Mouse (Mus musculus): Measurements from ENCODE around the gene Kctd13. TPM values are rescaled to one million over a fixed set of nuclear protein-coding genes. Genes with fewer than 3 reads are reported as not detected.

Gene Kctd13
- polyA plus RNA-seq (2014; fragmentation: Nextera tagmentation; extraction: Ambion mirVana): 26.5 and 28.8 TPM in 2 replicates

- no peaks in the 10 kb centered on the region for H3K27me3 ChIP-seq (ENCODE audit: control insufficient read depth, insufficient read depth, low read length)
- peak within 1 kb of the TSS; percentile 96 for H3K4me2 ChIP-seq (ENCODE audit: low read depth, low read length, severe bottlenecking)
- peaks cover 2% of the 10 kb centered on the region; the same call in 1 of the 2 replicates for H3K4me1 ChIP-seq (replicated peaks; ENCODE audit: control insufficient read depth, insufficient read depth, low read length)
- peak within 1 kb of the TSS; percentile 84 for H3K4me3 ChIP-seq (ENCODE audit: low read depth, low read length)
- peak within 1 kb of the TSS; percentile 41; the same call in 1 of the 2 replicates for H3K27ac ChIP-seq (ENCODE audit: low read depth, low read length)
- peak; percentile 95 for DNase-seq (ENCODE audit: low spot score)
- no peaks in the 10 kb centered on the region for H3K36me3 ChIP-seq (ENCODE audit: control insufficient read depth, insufficient read depth, low read length)
- peak; percentile 97 for ATAC-seq (replicated peaks; ENCODE audit: low FRiP score)
- WGBS: 5% methylated on average over 56 of the region's 56 CpGs
- peak within 1 kb of the TSS; percentile 84 for H3K9ac ChIP-seq (ENCODE audit: low read length)
- H3K9me3 ChIP-seq (ENCODE audit: control insufficient read depth, low read length): no peaks in the 10 kb centered on the region
Measured at GRCm38 (mm10) chr7:126928384-126929037, at the start of gene Kctd13. TSS of gene Kctd13 (plus strand) at chr7:126928879.

- no peak for ATAC-seq (replicated peaks; ENCODE audit: low FRiP score)
- WGBS: 83% methylated on average over 6 of the region's 6 CpGs
- H3K27me3 ChIP-seq (ENCODE audit: control insufficient read depth, insufficient read depth, low read length): no peaks in the 10 kb centered on the region
- H3K9me3 ChIP-seq (ENCODE audit: control insufficient read depth, low read length): no peaks in the 10 kb centered on the region
- H3K4me3 ChIP-seq (ENCODE audit: low read depth, low read length): no peak overlapping the region
- H3K9ac ChIP-seq (ENCODE audit: low read length): peak overlapping the region; percentile 6
- H3K27ac ChIP-seq (ENCODE audit: low read depth, low read length): no peak overlapping the region
- H3K4me2 ChIP-seq (ENCODE audit: low read depth, low read length, severe bottlenecking): peak overlapping the region; percentile 100; the same call in 1 of the 2 replicates
- H3K4me1 ChIP-seq (replicated peaks; ENCODE audit: control insufficient read depth, insufficient read depth, low read length): peaks cover 15% of the 10 kb centered on the region
- peaks cover 26% of the 10 kb centered on the region for H3K36me3 ChIP-seq (ENCODE audit: control insufficient read depth, insufficient read depth, low read length)
- no peak for DNase-seq (ENCODE audit: low spot score)
Measured at GRCm38 (mm10) chr7:126881040-126881439, 47.6 kb upstream of the Kctd13 start.

- peak; percentile 63 for DNase-seq (ENCODE audit: low spot score)
- no peak for ATAC-seq (replicated peaks; ENCODE audit: low FRiP score)
Measured at GRCm38 (mm10) chr7:126883731-126884181, 44.9 kb upstream of the Kctd13 start.

GRCm38 (mm10) chr7:126884286-126885164 is 44.2 kb upstream of the Kctd13 start, which contains the start of gene Taok2:
TSS of gene Taok2 (minus strand) at chr7:126884703.
- Histone ChIP-seq H3K4me2 (ENCODE audit: low read depth, low read length, severe bottlenecking) (peak within 1 kb of the TSS; percentile 100), H3K4me3 (ENCODE audit: low read depth, low read length) (peak within 1 kb of the TSS; percentile 78), H3K9ac (ENCODE audit: low read length) (peak within 1 kb of the TSS; percentile 89), H3K27ac (ENCODE audit: low read depth, low read length) (peak within 1 kb of the TSS; percentile 85), H3K27me3 (ENCODE audit: control insufficient read depth, insufficient read depth, low read length) (no peaks in the 10 kb centered on the region), H3K9me3 (ENCODE audit: control insufficient read depth, low read length) (no peaks in the 10 kb centered on the region), H3K36me3 (ENCODE audit: control insufficient read depth, insufficient read depth, low read length) (peaks cover 3% of the 10 kb centered on the region; the same call in 1 of the 2 replicates), H3K4me1 (replicated peaks; ENCODE audit: control insufficient read depth, insufficient read depth, low read length) (peaks cover 15% of the 10 kb centered on the region)
- under 1% methylated on average over 55 of the region's 56 CpGs for WGBS
- ATAC-seq (replicated peaks; ENCODE audit: low FRiP score) (peak; percentile 98), DNase-seq (ENCODE audit: low spot score) (peak; percentile 100)

More at GRCm38 (mm10) chr7:126883731-126884181, 44.9 kb upstream of the Kctd13 start:
- peak overlapping the region; percentile 89 for H3K9ac ChIP-seq (ENCODE audit: low read length)
- 0% methylated on average over 15 of the region's 15 CpGs for WGBS
- H3K4me1 ChIP-seq (replicated peaks; ENCODE audit: control insufficient read depth, insufficient read depth, low read length): peaks cover 15% of the 10 kb centered on the region
- H3K4me2 ChIP-seq (ENCODE audit: low read depth, low read length, severe bottlenecking): peak overlapping the region; percentile 100
- peaks cover 8% of the 10 kb centered on the region; the same call in 1 of the 2 replicates for H3K36me3 ChIP-seq (ENCODE audit: control insufficient read depth, insufficient read depth, low read length)
- no peaks in the 10 kb centered on the region for H3K9me3 ChIP-seq (ENCODE audit: control insufficient read depth, low read length)
- H3K27ac ChIP-seq (ENCODE audit: low read depth, low read length): peak overlapping the region; percentile 13; the same call in 1 of the 2 replicates
- H3K27me3 ChIP-seq (ENCODE audit: control insufficient read depth, insufficient read depth, low read length): no peaks in the 10 kb centered on the region
- peak overlapping the region; percentile 78 for H3K4me3 ChIP-seq (ENCODE audit: low read depth, low read length)

GRCm38 (mm10) chr7:126887281-126887680 is 41.4 kb upstream of the Kctd13 start:
- ATAC-seq (replicated peaks; ENCODE audit: low FRiP score) (no peak), DNase-seq (ENCODE audit: low spot score) (no peak)
- no peak overlapping the region for H3K9ac ChIP-seq (ENCODE audit: low read length)
- WGBS: 93% methylated on average over 5 of the region's 5 CpGs
- H3K27me3 ChIP-seq (ENCODE audit: control insufficient read depth, insufficient read depth, low read length): no peaks in the 10 kb centered on the region
- H3K36me3 ChIP-seq (ENCODE audit: control insufficient read depth, insufficient read depth, low read length): no peaks in the 10 kb centered on the region
- H3K4me1 ChIP-seq (replicated peaks; ENCODE audit: control insufficient read depth, insufficient read depth, low read length): peaks cover 8% of the 10 kb centered on the region
- H3K9me3 ChIP-seq (ENCODE audit: control insufficient read depth, low read length): no peaks in the 10 kb centered on the region
- no peak overlapping the region for H3K27ac ChIP-seq (ENCODE audit: low read depth, low read length)
- no peak overlapping the region for H3K4me2 ChIP-seq (ENCODE audit: low read depth, low read length, severe bottlenecking)
- H3K4me3 ChIP-seq (ENCODE audit: low read depth, low read length): no peak overlapping the region

GRCm38 (mm10) chr7:126888852-126889251 is 39.8 kb upstream of the Kctd13 start:
- DNase-seq (ENCODE audit: low spot score) (no peak), ATAC-seq (replicated peaks; ENCODE audit: low FRiP score) (no peak)
- H3K27ac ChIP-seq (ENCODE audit: low read depth, low read length): no peak overlapping the region
- H3K9ac ChIP-seq (ENCODE audit: low read length): no peak overlapping the region
- no peaks in the 10 kb centered on the region for H3K27me3 ChIP-seq (ENCODE audit: control insufficient read depth, insufficient read depth, low read length)
- no peaks in the 10 kb centered on the region for H3K9me3 ChIP-seq (ENCODE audit: control insufficient read depth, low read length)
- WGBS: 57% methylated on average over 7 of the region's 7 CpGs
- H3K36me3 ChIP-seq (ENCODE audit: control insufficient read depth, insufficient read depth, low read length): no peaks in the 10 kb centered on the region
- no peaks in the 10 kb centered on the region for H3K4me1 ChIP-seq (replicated peaks; ENCODE audit: control insufficient read depth, insufficient read depth, low read length)
- no peak overlapping the region for H3K4me2 ChIP-seq (ENCODE audit: low read depth, low read length, severe bottlenecking)
- H3K4me3 ChIP-seq (ENCODE audit: low read depth, low read length): no peak overlapping the region

GRCm38 (mm10) chr7:126896912-126897311 is 31.8 kb upstream of the Kctd13 start:
- no peak for DNase-seq (ENCODE audit: low spot score)
- no peaks in the 10 kb centered on the region for H3K9me3 ChIP-seq (ENCODE audit: control insufficient read depth, low read length)
- no peaks in the 10 kb centered on the region for H3K36me3 ChIP-seq (ENCODE audit: control insufficient read depth, insufficient read depth, low read length)
- 88% methylated on average over 5 of the region's 5 CpGs for WGBS
- H3K9ac ChIP-seq (ENCODE audit: low read length): peak overlapping the region; percentile 87; the same call in 1 of the 2 replicates
- H3K27ac ChIP-seq (ENCODE audit: low read depth, low read length): no peak overlapping the region
- no peaks in the 10 kb centered on the region for H3K27me3 ChIP-seq (ENCODE audit: control insufficient read depth, insufficient read depth, low read length)
- H3K4me1 ChIP-seq (replicated peaks; ENCODE audit: control insufficient read depth, insufficient read depth, low read length): no peaks in the 10 kb centered on the region; the same call in 1 of the 2 replicates
- ATAC-seq (replicated peaks; ENCODE audit: low FRiP score): no peak
- H3K4me3 ChIP-seq (ENCODE audit: low read depth, low read length): no peak overlapping the region
- no peak overlapping the region for H3K4me2 ChIP-seq (ENCODE audit: low read depth, low read length, severe bottlenecking)

- 21% methylated on average over 16 of the region's 16 CpGs for WGBS
- H3K4me1 ChIP-seq (replicated peaks; ENCODE audit: control insufficient read depth, insufficient read depth, low read length): no peaks in the 10 kb centered on the region; the same call in 1 of the 2 replicates
- peak overlapping the region; percentile 58 for H3K4me3 ChIP-seq (ENCODE audit: low read depth, low read length)
- H3K27ac ChIP-seq (ENCODE audit: low read depth, low read length): 0 out of 2 replicates have a peak overlapping the region, but pooled peaks have one; percentile 12
- no peaks in the 10 kb centered on the region for H3K27me3 ChIP-seq (ENCODE audit: control insufficient read depth, insufficient read depth, low read length)
- peak overlapping the region; percentile 60 for H3K4me2 ChIP-seq (ENCODE audit: low read depth, low read length, severe bottlenecking)
- no peaks in the 10 kb centered on the region for H3K36me3 ChIP-seq (ENCODE audit: control insufficient read depth, insufficient read depth, low read length)
- ATAC-seq (replicated peaks; ENCODE audit: low FRiP score): 0 out of 2 replicates have a peak, but pooled peaks have one; percentile 10
- no peaks in the 10 kb centered on the region for H3K9me3 ChIP-seq (ENCODE audit: control insufficient read depth, low read length)
- H3K9ac ChIP-seq (ENCODE audit: low read length): peak overlapping the region; percentile 87
- DNase-seq (ENCODE audit: low spot score): no peak
Measured at GRCm38 (mm10) chr7:126897390-126898101, 31.1 kb upstream of the Kctd13 start.

Measured in forebrain, embryonic 11.5 days (tissue).